Mouse (Mus musculus): ENCODE measurements around the gene Fcrls. TPM values are rescaled to one million over a fixed set of nuclear protein-coding genes. Genes with fewer than 3 reads are reported as not detected.

Fcrls gene
- polyA plus RNA-seq, 1 experiment, result 4.7 TPM

Other genes starting within 250 kb of the Fcrls start
- gene Kirrel, start 89.0 kb downstream of the Fcrls start, polyA plus RNA-seq (2012; ENCODE audit: insufficient read depth, insufficient read length, missing spikeins), result 3.5 and 4.8 TPM in 2 replicates
- gene Cd5l, start 94.1 kb upstream of the Fcrls start, polyA plus RNA-seq (2012; ENCODE audit: insufficient read depth, insufficient read length, missing spikeins), result not detected in 2 replicates
- gene Fcrl1, start 112.6 kb upstream of the Fcrls start, polyA plus RNA-seq (2012; ENCODE audit: insufficient read depth, insufficient read length, missing spikeins), result not detected in 2 replicates
- 0.50 TPM in 1 of 2 replicates, not detected in the other for gene Fcrl5, start 172.0 kb upstream of the Fcrls start, polyA plus RNA-seq (2012; ENCODE audit: insufficient read depth, insufficient read length, missing spikeins)

Measured in brown adipose tissue, adult 24 weeks (tissue).